Mouse (Mus musculus): ENCODE results near the gene Pomc.

DNA sequence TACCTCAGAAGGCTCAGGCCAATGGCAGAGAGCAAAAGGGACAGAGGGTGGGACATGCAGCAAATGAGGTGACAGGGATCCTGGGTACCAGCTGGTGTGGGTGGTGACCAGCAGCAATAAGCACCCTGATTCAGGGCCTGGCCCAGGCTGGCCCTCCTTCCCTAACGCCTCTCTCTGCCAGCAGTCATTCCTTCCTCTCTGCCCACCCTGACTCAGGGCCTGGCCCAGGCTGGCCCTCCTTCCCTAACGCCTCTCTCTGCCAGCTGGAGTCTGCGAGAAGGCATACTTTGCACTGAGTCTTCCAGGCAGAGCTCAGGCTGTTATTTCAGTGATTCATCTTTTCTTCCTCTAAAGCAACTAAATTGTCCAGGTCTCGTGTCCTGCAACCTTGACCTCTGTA lies 52.4 kb downstream of the Pomc start:
- TF ChIP-seq POLR2A (IDR thresholded peaks at IDR 0.05; ENCODE audit: control insufficient read depth in 1 of 2, insufficient read depth in 1 of 2, low read depth in 1 of 2, low read length in 2 of 2, poor library complexity in 1 of 2) (no peak), CTCF (IDR thresholded peaks at IDR 0.05 in 2 of 3, conservative IDR thresholded peaks at IDR 0.05 in 1 of 3; ENCODE audit: control insufficient read depth in 1 of 3, insufficient read depth in 1 of 3, low read depth in 2 of 3, low read length in 3 of 3, poor library complexity in 1 of 3, severe bottlenecking in 1 of 3) (no peak), ELF1 (IDR thresholded peaks at IDR 0.05; ENCODE audit: low read depth, low read length) (no peak), EP300 (IDR thresholded peaks at IDR 0.05; ENCODE audit: low read depth in 1 of 2, low read length in 2 of 2) (no peak)
